Mouse (Mus musculus): ENCODE results near the gene Zfp184.
"Not testable (repeated sequence)": the region's sequence is repeated elsewhere in the genome, so short reads cannot be mapped to it uniquely, and the experiment has no call there.

The Zfp184 gene

GRCm38 (mm10) chr13:21944926-21945740, at the start of gene Zfp184:
TSS of gene Zfp184 (plus strand) at chr13:21945094.
- in situ Hi-C loops (cut with MboI, MseI), result no loop called here

GRCm38 (mm10) chr13:21896549-21897244, 48.2 kb upstream of the Zfp184 start:
- in situ Hi-C loops (cut with MboI, MseI), result loop anchor here (25.0 kb wide), 1 partner anchor 1391 kb away; no protein-coding TSS in a partner anchor

GRCm38 (mm10) chr13:21897245-21897634, 47.7 kb upstream of the Zfp184 start:
- in situ Hi-C loops (cut with MboI, MseI), result loop anchor here (25.0 kb wide), 1 partner anchor 1390 kb away; no protein-coding TSS in a partner anchor

- in situ Hi-C loops (cut with MboI, MseI), result not testable (repeated sequence)
Observed at GRCm38 (mm10) chr13:21900870-21901565, 43.9 kb upstream of the Zfp184 start.

- in situ Hi-C loops (cut with MboI, MseI), result no loop called here
Observed at GRCm38 (mm10) chr13:21903500-21903899, 41.4 kb upstream of the Zfp184 start.

- in situ Hi-C loops (cut with MboI, MseI), result not testable (repeated sequence)
Observed at GRCm38 (mm10) chr13:21904090-21904489, 40.8 kb upstream of the Zfp184 start.

- in situ Hi-C loops (cut with MboI, MseI), result no loop called here
Observed at GRCm38 (mm10) chr13:21906301-21906700, 38.6 kb upstream of the Zfp184 start.

GRCm38 (mm10) chr13:21906946-21907806, 37.7 kb upstream of the Zfp184 start:
- in situ Hi-C loops (cut with MboI, MseI), result no loop called here

GRCm38 (mm10) chr13:21907807-21908155, 37.1 kb upstream of the Zfp184 start:
- in situ Hi-C loops (cut with MboI, MseI), result not testable (repeated sequence)

GRCm38 (mm10) chr13:21910735-21911134, 34.2 kb upstream of the Zfp184 start:
- in situ Hi-C loops (cut with MboI, MseI), result loop anchor here (10.0 kb wide), 2 partner anchors 736 to 1524 kb away; partner anchors contain the start of gene Trim27

GRCm38 (mm10) chr13:21911147-21911546, 33.7 kb upstream of the Zfp184 start:
- in situ Hi-C loops (cut with MboI, MseI), result loop anchor here (10.0 kb wide), 2 partner anchors 736 to 1524 kb away; partner anchors contain the start of gene Trim27

- in situ Hi-C loops (cut with MboI, MseI), result loop anchor here (10.0 kb wide), 2 partner anchors 739 to 1521 kb away; partner anchors contain the start of gene Trim27
Observed at GRCm38 (mm10) chr13:21913854-21914253, 31.0 kb upstream of the Zfp184 start.

GRCm38 (mm10) chr13:21914599-21914998, 30.3 kb upstream of the Zfp184 start:
- in situ Hi-C loops (cut with MboI, MseI), result loop anchor here (10.0 kb wide), 2 partner anchors 740 to 1520 kb away; partner anchors contain the start of gene Trim27

- in situ Hi-C loops (cut with MboI, MseI), result loop anchor here (5.0 to 10.0 kb wide), 3 partner anchors 741 to 1607 kb away; partner anchors contain the start of gene Trim27
Observed at GRCm38 (mm10) chr13:21915487-21915886, 29.4 kb upstream of the Zfp184 start.

GRCm38 (mm10) chr13:21916056-21916455, 28.8 kb upstream of the Zfp184 start:
- in situ Hi-C loops (cut with MboI, MseI), result loop anchor here (5.0 to 10.0 kb wide), 3 partner anchors 741 to 1606 kb away; partner anchors contain the start of gene Trim27

- in situ Hi-C loops (cut with MboI, MseI), result loop anchor here (5.0 to 10.0 kb wide), 3 partner anchors 742 to 1605 kb away; partner anchors contain the start of gene Trim27
Observed at GRCm38 (mm10) chr13:21917040-21917439, 27.9 kb upstream of the Zfp184 start.

GRCm38 (mm10) chr13:21917480-21917879, 27.4 kb upstream of the Zfp184 start:
- in situ Hi-C loops (cut with MboI, MseI), result loop anchor here (5.0 to 10.0 kb wide), 3 partner anchors 743 to 1605 kb away; partner anchors contain the start of gene Trim27

- in situ Hi-C loops (cut with MboI, MseI), result loop anchor here (5.0 to 10.0 kb wide), 3 partner anchors 743 to 1604 kb away; partner anchors contain the start of gene Trim27
Observed at GRCm38 (mm10) chr13:21917992-21918391, 26.9 kb upstream of the Zfp184 start.

- in situ Hi-C loops (cut with MboI, MseI), result loop anchor here (5.0 to 10.0 kb wide), 3 partner anchors 744 to 1604 kb away; partner anchors contain the start of gene Trim27
Observed at GRCm38 (mm10) chr13:21918570-21919419, 26.1 kb upstream of the Zfp184 start.

Measured in T-helper 2 cell (primary cell).